Mouse (Mus musculus) small intestine, adult 10 weeks (tissue): ENCODE data around the gene Grxcr1. TPM values are rescaled to one million over a fixed set of nuclear protein-coding genes. Genes with fewer than 3 reads are reported as not detected.

Experiments used
- polyA plus RNA-seq: library from polyadenylated mRNA; stranded (reverse); fragments of 350-450 nt; fragmentation: Illumina TruSeq; extraction: RNeasy Lipid Tissue Mini Kit (QIAGEN cat#74804); gene quantifications from one replicate; pipeline ENCODE4 v1.2.3, GENCODE M21; 2014; ENCODE audit warnings: low replicate concordance

The Grxcr1 gene
- polyA plus RNA-seq = not detected

DNA sequence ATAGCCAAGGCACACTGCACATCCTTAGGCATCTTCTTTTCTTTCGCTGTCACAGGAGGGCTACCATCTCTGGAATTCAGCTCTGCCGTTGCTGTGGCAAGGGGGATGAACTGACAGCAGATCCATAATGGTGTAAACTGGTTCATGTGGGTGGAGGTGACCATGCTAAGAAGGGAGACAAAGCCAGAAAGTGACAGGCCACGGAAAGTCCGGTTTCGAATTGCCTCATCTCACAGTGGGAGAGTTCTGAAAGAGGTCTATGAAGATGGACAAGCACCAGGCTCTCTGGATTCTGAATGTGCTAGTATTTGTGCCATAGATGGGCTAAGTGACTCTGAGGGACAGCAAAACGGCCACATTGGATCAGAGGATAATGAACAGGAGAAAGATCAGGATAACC lies at the start of gene Grxcr1:
TSS of gene Grxcr1 (plus strand) at position 92 of the 400 bp plus-strand sequence.

Other genes with a start within 250 kb of the Grxcr1 start
- gene Atp8a1, start 184.4 kb upstream of the Grxcr1 start, polyA plus RNA-seq = 41.4 TPM
- gene Gm5108, start 90.2 kb upstream of the Grxcr1 start, polyA plus RNA-seq = not detected
- not detected for gene Gm21905, start 85.4 kb upstream of the Grxcr1 start, polyA plus RNA-seq